Mouse (Mus musculus): ENCODE results near the gene Surf6. TPM values are rescaled to one million over a fixed set of nuclear protein-coding genes. Genes with fewer than 3 reads are reported as not detected.

The Surf6 gene
- polyA plus RNA-seq (2012; rRNA removed) = 28.1 and 29.9 TPM in 2 replicates

GRCm38 (mm10) chr2:26902467-26903220 is at the start of gene Surf6:
Gene Surf6, minus strand, starts transcription at chr2:26902879.

GRCm38 (mm10) chr2:26933304-26934055 is 30.8 kb upstream of the Surf6 start, which contains the start of the genes Surf4 and Stkld1:
Gene Surf4, minus strand, starts transcription at chr2:26933928.
Gene Stkld1, plus strand, starts transcription at chr2:26934047.

DNA sequence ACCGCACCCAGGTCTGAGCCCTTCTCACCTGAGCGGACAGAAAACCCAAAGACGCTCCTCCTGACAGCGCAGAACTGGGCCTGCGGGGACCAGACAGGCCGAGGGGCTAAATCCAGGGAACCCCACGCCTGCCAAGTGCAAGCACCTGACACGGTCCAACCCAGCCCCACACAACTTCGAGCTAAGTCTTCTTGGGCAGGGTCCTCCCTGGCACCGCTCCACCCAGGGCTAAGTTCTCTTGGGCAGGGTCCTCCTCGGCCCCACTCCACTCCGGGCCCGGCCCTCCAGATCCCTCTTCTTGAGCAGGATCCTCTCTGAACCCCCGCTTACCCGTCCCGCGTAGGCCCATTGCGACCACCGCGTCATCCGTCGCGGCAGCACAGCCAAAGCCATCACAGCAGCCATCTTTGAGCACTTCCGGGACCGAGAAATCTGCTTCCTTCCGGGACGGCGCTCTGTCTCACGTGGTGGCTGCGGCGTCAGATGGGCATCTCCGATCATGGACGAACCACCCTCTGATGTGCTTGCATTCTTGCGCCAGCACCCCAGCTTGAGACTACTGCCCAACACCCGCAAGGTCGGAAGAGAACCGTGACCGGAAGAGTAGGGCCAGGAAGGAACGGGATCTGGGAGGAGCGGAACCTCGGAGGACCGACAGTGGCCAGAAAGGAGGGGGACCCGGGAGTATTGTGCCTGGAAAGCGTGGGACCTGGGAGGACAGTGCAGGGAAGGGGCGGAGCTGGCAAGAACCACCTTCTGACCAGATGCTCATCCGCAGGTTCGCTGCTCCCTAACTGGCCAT is 13.4 kb upstream of the Surf6 start, which contains the start of the genes Surf2 and Surf1:
Gene Surf2, plus strand, starts transcription at position 441 of the 802 bp plus-strand sequence.
Gene Surf1, minus strand, starts transcription at position 604 of the 802 bp plus-strand sequence.

GRCm38 (mm10) chr2:26910124-26910993 is 7.7 kb upstream of the Surf6 start, which contains the start of the genes Med22 and Rpl7a:
Gene Med22, minus strand, starts transcription at chr2:26910677.
Gene Rpl7a, plus strand, starts transcription at chr2:26910764.

DNA sequence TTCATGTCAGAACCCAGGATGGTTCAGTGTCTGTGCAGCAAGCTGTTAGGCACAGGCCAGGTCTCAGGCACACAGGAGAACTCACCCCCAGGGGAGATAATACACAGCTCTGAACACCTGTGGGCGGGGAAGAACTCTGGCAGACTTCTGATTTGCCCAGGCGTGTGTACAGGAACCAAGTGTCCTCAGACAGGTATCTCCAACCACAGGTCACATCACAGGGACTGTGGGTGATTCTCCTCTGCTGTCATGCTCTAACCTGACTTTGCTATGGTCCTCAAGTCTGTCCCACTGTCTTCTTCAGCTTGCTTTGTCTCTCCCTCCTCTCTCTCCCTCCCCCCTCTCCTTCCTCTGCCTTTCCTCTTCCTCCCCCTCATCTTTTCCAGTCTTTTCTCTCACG is 37.8 kb downstream of the Surf6 start, which contains the start of gene Abo:
Gene Abo, minus strand, starts transcription at position 101 of the 400 bp plus-strand sequence.

Other genes with a start within 250 kb of the Surf6 start
- gene Lcn4, start 231.6 kb downstream of the Surf6 start, polyA plus RNA-seq (2012; rRNA removed) = not detected in 2 replicates
- gene Abo, start 37.9 kb downstream of the Surf6 start, polyA plus RNA-seq (2012; rRNA removed) = not detected in 2 replicates
- gene Med22, start 7.8 kb upstream of the Surf6 start, polyA plus RNA-seq (2012; rRNA removed) = 118 and 148 TPM in 2 replicates
- 1,771 and 1,960 TPM in 2 replicates for gene Rpl7a, start 7.9 kb upstream of the Surf6 start, polyA plus RNA-seq (2012; rRNA removed)
- 54.7 and 57.4 TPM in 2 replicates for gene Surf2, start 13.5 kb upstream of the Surf6 start, polyA plus RNA-seq (2012; rRNA removed)
- gene Surf1, start 13.7 kb upstream of the Surf6 start, polyA plus RNA-seq (2012; rRNA removed) = 72.7 and 79.4 TPM in 2 replicates
- gene Surf4, start 31.0 kb upstream of the Surf6 start, polyA plus RNA-seq (2012; rRNA removed) = 80.8 and 108 TPM in 2 replicates
- 0.10 and 0.15 TPM in 2 replicates for gene Stkld1, start 31.2 kb upstream of the Surf6 start, polyA plus RNA-seq (2012; rRNA removed)
- gene Rexo4, start 61.5 kb upstream of the Surf6 start, polyA plus RNA-seq (2012; rRNA removed) = 56.3 and 58.5 TPM in 2 replicates
- 0.06 and 0.21 TPM in 2 replicates for gene Adamts13, start 70.5 kb upstream of the Surf6 start, polyA plus RNA-seq (2012; rRNA removed)
- gene Cacfd1, start 107.0 kb upstream of the Surf6 start, polyA plus RNA-seq (2012; rRNA removed) = 88.2 and 92.6 TPM in 2 replicates
- 5.9 and 6.6 TPM in 2 replicates for gene Slc2a6, start 125.1 kb upstream of the Surf6 start, polyA plus RNA-seq (2012; rRNA removed)
- 0.17 and 5.7 TPM in 2 replicates for gene Mymk, start 169.3 kb upstream of the Surf6 start, polyA plus RNA-seq (2012; rRNA removed)
- 9.4 and 10.7 TPM in 2 replicates for gene Adamtsl2, start 176.5 kb upstream of the Surf6 start, polyA plus RNA-seq (2012; rRNA removed)
- gene Fam163b, start 239.6 kb upstream of the Surf6 start, polyA plus RNA-seq (2012; rRNA removed) = 4.5 and 4.6 TPM in 2 replicates